Mouse (Mus musculus): ENCODE data around the gene D13Ertd608e. TPM values are rescaled to one million over a fixed set of nuclear protein-coding genes. Genes with fewer than 3 reads are reported as not detected.

The D13Ertd608e gene
- total RNA-seq, 2 experiments from 2014 or later = not detected

Other genes starting within 250 kb of the D13Ertd608e start
- 1 to 10 TPM; 1.3 to 1.5 TPM for gene Ccl28, start 212.2 kb upstream of the D13Ertd608e start, total RNA-seq (2021)
- 100 to 1,000 TPM; 424 to 503 TPM for gene Hmgcs1, start 145.6 kb upstream of the D13Ertd608e start, total RNA-seq (2021)
- gene Nim1k, start 80.1 kb upstream of the D13Ertd608e start, total RNA-seq (2021) = 10 to 100 TPM; 12.5 to 13.5 TPM
- gene Zfp131, start 45.1 kb upstream of the D13Ertd608e start, total RNA-seq (2021) = 10 to 100 TPM; 40.3 to 41.1 TPM
- gene AF067063, start 5.8 kb upstream of the D13Ertd608e start, total RNA-seq (2021) = not detected
- not detected for gene Tcstv1, start 58.8 kb downstream of the D13Ertd608e start, total RNA-seq (2021)
- gene Gm21761, start 93.3 kb downstream of the D13Ertd608e start, total RNA-seq (2021) = not detected
- gene B020031M17Rik, start 114.8 kb downstream of the D13Ertd608e start, total RNA-seq (2021) = not detected
- not detected for gene Gm36079, start 191.0 kb downstream of the D13Ertd608e start, total RNA-seq (2021)
- gene Gm21188, start 216.2 kb downstream of the D13Ertd608e start, total RNA-seq (2021) = not detected

Data from layer of hippocampus, postnatal 14 days (tissue).